Mouse (Mus musculus) layer of hippocampus, adult 9-11 months (tissue): ENCODE data around the gene Myh10.

Experiments
- DNase-seq: peaks from one replicate; pipeline ENCODE4 v3.0.0; 2022

Myh10 gene

GRCm38 (mm10) chr11:68750206-68750605 lies 58.8 kb downstream of the Myh10 start:
- DNase-seq: no peak

GRCm38 (mm10) chr11:68750938-68751337 lies 59.6 kb downstream of the Myh10 start:
- peak; percentile 27 for DNase-seq

GRCm38 (mm10) chr11:68754283-68754682 lies 62.9 kb downstream of the Myh10 start:
- DNase-seq: no peak

- no peak for DNase-seq
Measured at GRCm38 (mm10) chr11:68756456-68757348, 65.3 kb downstream of the Myh10 start.

- no peak for DNase-seq
Measured at GRCm38 (mm10) chr11:68759691-68760090, 68.3 kb downstream of the Myh10 start.

- DNase-seq: no peak
Measured at GRCm38 (mm10) chr11:68761155-68761554, 69.8 kb downstream of the Myh10 start.

GRCm38 (mm10) chr11:68761664-68762063 lies 70.3 kb downstream of the Myh10 start:
- DNase-seq: no peak

- DNase-seq: no peak
Measured at GRCm38 (mm10) chr11:68764622-68765021, 73.3 kb downstream of the Myh10 start.

- no peak for DNase-seq
Measured at GRCm38 (mm10) chr11:68767762-68768542, 76.6 kb downstream of the Myh10 start.

- DNase-seq: no peak
Measured at GRCm38 (mm10) chr11:68769770-68770510, 78.6 kb downstream of the Myh10 start.

GRCm38 (mm10) chr11:68776147-68776655 lies 84.8 kb downstream of the Myh10 start:
- DNase-seq: no peak

- DNase-seq: no peak
Measured at GRCm38 (mm10) chr11:68777933-68778332, 86.6 kb downstream of the Myh10 start.

- DNase-seq: no peak
Measured at GRCm38 (mm10) chr11:68778855-68779254, 87.5 kb downstream of the Myh10 start.

- DNase-seq: no peak
Measured at GRCm38 (mm10) chr11:68779735-68780465, 88.5 kb downstream of the Myh10 start.

GRCm38 (mm10) chr11:68780466-68781114 lies 89.2 kb downstream of the Myh10 start:
- no peak for DNase-seq

GRCm38 (mm10) chr11:68782336-68782735 lies 91.0 kb downstream of the Myh10 start:
- no peak for DNase-seq

GRCm38 (mm10) chr11:68785813-68786212 lies 94.5 kb downstream of the Myh10 start:
- DNase-seq: no peak

- DNase-seq: no peak
Measured at GRCm38 (mm10) chr11:68787222-68787621, 95.9 kb downstream of the Myh10 start.

GRCm38 (mm10) chr11:68790720-68791119 lies 99.4 kb downstream of the Myh10 start:
- no peak for DNase-seq

GRCm38 (mm10) chr11:68791794-68792193 lies 100.4 kb downstream of the Myh10 start:
- DNase-seq: no peak

GRCm38 (mm10) chr11:68798258-68798657 lies 106.9 kb downstream of the Myh10 start:
- DNase-seq: no peak

GRCm38 (mm10) chr11:68805148-68805547 lies 113.8 kb downstream of the Myh10 start:
- DNase-seq: no peak
